Mouse (Mus musculus) adrenal gland (tissue): ENCODE measurements around the gene Iqcf5.

Experiments
- intact Hi-C: fragments of 180-260 bp; cut with DNase I; formaldehyde crosslinking; loops from one replicate; pipeline ENCODE4 v1.15.1; 2025
- long read RNA-seq, 2 experiments: library from polyadenylated mRNA; unstranded; transcript quantifications; one replicate each; pipeline ENCODE4 v2.0.0; 2020; ENCODE audit warnings: borderline replicate concordance in 1 of 2; ENCODE audit not compliant: insufficient replicate concordance in 1 of 2

The Iqcf5 gene
- long read RNA-seq, experiment 1, result 0 reads
- long read RNA-seq, experiment 2, result 0 reads

- intact Hi-C loops, result no loop called here
Observed at GRCm38 (mm10) chr9:106514273-106514672, at the start of gene Iqcf5. Gene Iqcf5, plus strand, starts transcription at chr9:106514573.

- intact Hi-C loops, result no loop called here
Observed at GRCm38 (mm10) chr9:106464751-106465541, 49.4 kb upstream of the Iqcf5 start.

- intact Hi-C loops, result no loop called here
Observed at GRCm38 (mm10) chr9:106465571-106466200, 48.7 kb upstream of the Iqcf5 start, which contains the start of gene Gpr62. Gene Gpr62, minus strand, starts transcription at chr9:106465938.

- intact Hi-C loops, result no loop called here
Observed at GRCm38 (mm10) chr9:106466721-106467120, 47.7 kb upstream of the Iqcf5 start.

- intact Hi-C loops, result no loop called here
Observed at GRCm38 (mm10) chr9:106467746-106468145, 46.6 kb upstream of the Iqcf5 start.

GRCm38 (mm10) chr9:106469317-106469716 is 45.1 kb upstream of the Iqcf5 start:
- intact Hi-C loops, result no loop called here

GRCm38 (mm10) chr9:106469776-106470175 is 44.6 kb upstream of the Iqcf5 start:
- intact Hi-C loops, result loop anchor here (5.0 kb wide), 1 partner anchor 37 kb away; no protein-coding TSS in a partner anchor

- intact Hi-C loops, result loop anchor here (5.0 kb wide), 1 partner anchor 39 kb away; no protein-coding TSS in a partner anchor
Observed at GRCm38 (mm10) chr9:106470991-106471750, 43.2 kb upstream of the Iqcf5 start.

- intact Hi-C loops, result loop anchor here (5.0 kb wide), 1 partner anchor 40 kb away; no protein-coding TSS in a partner anchor
Observed at GRCm38 (mm10) chr9:106471892-106472291, 42.5 kb upstream of the Iqcf5 start.

GRCm38 (mm10) chr9:106472321-106472720 is 42.1 kb upstream of the Iqcf5 start:
- intact Hi-C loops, result loop anchor here (5.0 kb wide), 1 partner anchor 40 kb away; no protein-coding TSS in a partner anchor

GRCm38 (mm10) chr9:106473081-106473752 is 41.2 kb upstream of the Iqcf5 start:
- intact Hi-C loops, result loop anchor here (5.0 kb wide), 1 partner anchor 41 kb away; no protein-coding TSS in a partner anchor

- intact Hi-C loops, result loop anchor here (5.0 kb wide), 1 partner anchor 41 kb away; no protein-coding TSS in a partner anchor
Observed at GRCm38 (mm10) chr9:106473753-106474105, 40.6 kb upstream of the Iqcf5 start.

GRCm38 (mm10) chr9:106474456-106474855 is 39.9 kb upstream of the Iqcf5 start:
- intact Hi-C loops, result loop anchor here (5.0 kb wide), 1 partner anchor 42 kb away; no protein-coding TSS in a partner anchor

- intact Hi-C loops, result loop anchor here (5.0 kb wide), 1 partner anchor 168 kb away; no protein-coding TSS in a partner anchor
Observed at GRCm38 (mm10) chr9:106475046-106475445, 39.3 kb upstream of the Iqcf5 start.

GRCm38 (mm10) chr9:106475663-106476001 is 38.7 kb upstream of the Iqcf5 start, which contains the start of gene Rrp9:
Gene Rrp9, plus strand, starts transcription at chr9:106475963.
- intact Hi-C loops, result loop anchor here (5.0 kb wide), 1 partner anchor 168 kb away; no protein-coding TSS in a partner anchor

- intact Hi-C loops, result loop anchor here (5.0 kb wide), 1 partner anchor 169 kb away; no protein-coding TSS in a partner anchor
Observed at GRCm38 (mm10) chr9:106476002-106476923, 38.1 kb upstream of the Iqcf5 start.

GRCm38 (mm10) chr9:106476924-106477484 is 37.4 kb upstream of the Iqcf5 start, which contains the start of gene Parp3:
Gene Parp3, minus strand, starts transcription at chr9:106476949.
- intact Hi-C loops, result loop anchor here (5.0 kb wide), 1 partner anchor 170 kb away; no protein-coding TSS in a partner anchor

GRCm38 (mm10) chr9:106477649-106478048 is 36.7 kb upstream of the Iqcf5 start:
- intact Hi-C loops, result loop anchor here (5.0 kb wide), 1 partner anchor 170 kb away; no protein-coding TSS in a partner anchor

- intact Hi-C loops, result loop anchor here (5.0 kb wide), 1 partner anchor 171 kb away; no protein-coding TSS in a partner anchor
Observed at GRCm38 (mm10) chr9:106478101-106478500, 36.3 kb upstream of the Iqcf5 start.
